Comparison of ENCODE assay signal across 13 mouse cellular contexts in the genomic region with DNA sequence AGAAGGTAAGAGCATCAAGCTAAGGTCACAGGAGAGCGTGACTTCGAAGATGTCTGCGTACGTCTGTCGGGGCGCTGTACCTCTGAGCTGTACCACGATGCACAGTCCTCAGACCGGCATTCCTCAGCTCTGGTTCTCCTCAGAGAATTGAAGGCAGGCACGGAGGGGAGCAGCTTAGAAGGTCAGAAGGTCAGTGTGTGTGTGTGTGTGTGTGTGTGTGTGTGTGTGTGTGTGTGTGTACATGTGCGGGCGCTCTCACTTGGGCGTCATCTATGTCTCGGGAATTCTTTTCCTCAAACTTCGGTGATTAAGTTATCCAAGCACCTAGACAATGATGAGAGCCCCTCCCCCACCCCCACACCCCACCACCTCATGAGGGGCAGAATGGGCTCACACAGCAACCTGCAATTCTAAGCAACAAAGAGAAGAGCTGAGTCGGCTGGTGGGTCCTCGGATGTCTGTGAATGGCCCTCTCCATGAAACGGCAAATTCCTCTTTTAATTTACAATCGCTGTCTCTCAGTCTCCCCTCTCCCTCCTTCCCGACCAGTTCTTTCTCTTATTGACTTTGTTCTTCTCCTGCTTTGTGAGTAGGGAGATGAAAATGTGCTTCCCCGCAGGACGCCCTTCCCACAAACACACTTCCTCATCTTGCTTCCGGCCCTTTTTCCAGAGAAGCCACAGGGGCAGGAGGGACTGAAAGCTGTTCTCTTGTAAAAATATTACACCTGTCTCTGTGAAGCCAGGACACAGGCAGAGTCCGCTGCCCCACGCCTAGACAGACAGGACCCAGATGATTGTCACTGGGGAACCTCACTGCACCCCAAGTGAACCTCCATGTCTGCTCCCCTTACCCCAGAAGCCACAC. TPM values are rescaled to one million over a fixed set of nuclear protein-coding genes. Genes with fewer than 3 reads are reported as not detected.
DNase-seq lines count a peak whose midpoint lies in the region; ATAC-seq and TF ChIP-seq lines count a peak whose summit lies in the region.
"Had no signal": no experiment of that assay in that cellular context is flagged by ENCODE, and none has a peak within 500 bp of the region (broad histone marks: within the 10 kb centered on the region; RNA-seq: fewer than 3 reads in every experiment).

No protein-coding gene starts in this region.

- no peak overlapping the region for H3K4me3 ChIP-seq in kidney, embryonic 16.5 days (ENCODE audit: low read length)
- H3K4me3 ChIP-seq in ES-E14 (ENCODE audit: insufficient read depth in 1 of 2, low read depth in 1 of 2, low read length in 2 of 2, poor library complexity in 1 of 2, severe bottlenecking in 1 of 2): no peak overlapping the region
- no peak overlapping the region for H3K4me3 ChIP-seq in limb, embryonic 12.5 days (replicated peaks)
- H3K4me3 ChIP-seq: neural tube, embryonic 12.5 days had no signal

- no peak overlapping the region for H3K9ac ChIP-seq in kidney, embryonic 16.5 days (replicated peaks; ENCODE audit: low read length)
- H3K9ac ChIP-seq in ES-E14 (ENCODE audit: insufficient read depth, low read depth, low read length, poor library complexity, severe bottlenecking): peak overlapping the region; percentile 23; the same call in 1 of the 2 replicates
- H3K9ac ChIP-seq in limb, embryonic 12.5 days (replicated peaks): no peak overlapping the region
- H3K9ac ChIP-seq: neural tube, embryonic 12.5 days had no signal

- peaks cover 58% of the 10 kb centered on the region for H3K4me1 ChIP-seq in kidney, embryonic 16.5 days (ENCODE audit: insufficient read depth, low read length)
- peaks cover 6 to 39% of the 10 kb centered on the region in 2 experiments for H3K4me1 ChIP-seq in ES-E14 (ENCODE audit: control insufficient read depth in 2 of 2, insufficient read depth in 2 of 2, low read length in 2 of 2, poor library complexity in 1 of 2)
- H3K4me1 ChIP-seq in limb, embryonic 12.5 days (replicated peaks): peaks cover 68% of the 10 kb centered on the region

- no peak overlapping the region for H3K4me2 ChIP-seq in kidney, embryonic 16.5 days (replicated peaks; ENCODE audit: low read depth, low read length)
- H3K4me2 ChIP-seq in limb, embryonic 12.5 days: no peak overlapping the region
- H3K4me2 ChIP-seq: neural tube, embryonic 12.5 days had no signal

- in situ Hi-C loops in ES-E14 (cut with MboI; ENCODE audit: low sequenced_read_pairs in 2 of 2, unreplicated experiment in 2 of 2): no loop called here

- ATAC-seq in kidney, embryonic 16.5 days (ENCODE audit: low FRiP score, low TSS enrichment): 0 out of 2 replicates have a peak, but pooled peaks have one; percentile 9
- no peak for ATAC-seq in limb, embryonic 12.5 days (ENCODE audit: insufficient number of reproducible peaks, insufficient read depth, low FRiP score, low TSS enrichment, low read depth)
- no peak for ATAC-seq in megakaryocyte-erythroid progenitor cell, adult 5-6 weeks (replicated peaks; ENCODE audit: low FRiP score, low TSS enrichment, poor library complexity, severe bottlenecking)

- no peak for DNase-seq in kidney, postnatal 10 days
- DNase-seq in ES-E14 (ENCODE audit: low read depth, low spot score) (no peak), ZHBTc4 (ENCODE audit: low read depth, low spot score) (peak; percentile 54)
- DNase-seq in adrenal gland, adult 2 months: no peak
- DNase-seq: adrenal gland, postnatal 10 days; cerebellum, adult 11-12 months; right cerebral cortex, postnatal 4 days; thymus, adult 2 months had no signal

- no peaks in the 10 kb centered on the region for H3K36me3 ChIP-seq in kidney, embryonic 16.5 days (ENCODE audit: insufficient read depth, low read length)
- H3K36me3 ChIP-seq in ES-E14 (ENCODE audit: control insufficient read depth, insufficient read depth, low read length, poor library complexity, severe bottlenecking): no peaks in the 10 kb centered on the region
- no peaks in the 10 kb centered on the region for H3K36me3 ChIP-seq in limb, embryonic 12.5 days
- H3K36me3 ChIP-seq: G1E; neural tube, embryonic 12.5 days had no signal

- H3K9me3 ChIP-seq in kidney, embryonic 16.5 days (ENCODE audit: low read length): no peaks in the 10 kb centered on the region
- H3K9me3 ChIP-seq in ES-E14 (ENCODE audit: control insufficient read depth, insufficient read depth, low read depth, low read length): no peaks in the 10 kb centered on the region
- no peaks in the 10 kb centered on the region for H3K9me3 ChIP-seq in limb, embryonic 12.5 days
- H3K9me3 ChIP-seq: G1E; neural tube, embryonic 12.5 days had no signal

- H3K27ac ChIP-seq in kidney, embryonic 16.5 days (ENCODE audit: low read length): peak overlapping the region; percentile 39
- peak overlapping the region; percentile 47 for H3K27ac ChIP-seq in ES-E14 (ENCODE audit: insufficient read depth, low read depth, low read length, poor library complexity, severe bottlenecking)
- H3K27ac ChIP-seq in limb, embryonic 12.5 days: peak overlapping the region; percentile 25; the same call in 1 of the 2 replicates
- H3K27ac ChIP-seq: neural tube, embryonic 12.5 days had no signal

- H3K27me3 ChIP-seq in kidney, embryonic 16.5 days (ENCODE audit: insufficient read depth, low read length): no peaks in the 10 kb centered on the region
- H3K27me3 ChIP-seq in limb, embryonic 12.5 days: no peaks in the 10 kb centered on the region

- WGBS in kidney, embryonic 16.5 days: 51% methylated on average over 24 of the region's 24 CpGs
- 53% methylated on average over 24 of the region's 24 CpGs for WGBS in limb, embryonic 12.5 days

TF ChIP-seq in ES-E14, 5 proteins besides CTCF, POLR2A, EP300 and RAD21:
- TF ChIP-seq ZNF384 (IDR thresholded peaks at IDR 0.05; ENCODE audit: low read depth, low read length) (no peak), CHD2 (IDR thresholded peaks at IDR 0.05; ENCODE audit: low read depth, low read length) (no peak), HCFC1 (IDR thresholded peaks at IDR 0.05; ENCODE audit: borderline replicate concordance, insufficient read depth, low read length) (no peak), ZC3H11A (IDR thresholded peaks at IDR 0.05; ENCODE audit: borderline replicate concordance, low read depth, low read length) (no peak), MAFK (IDR thresholded peaks at IDR 0.05; ENCODE audit: insufficient read depth, low read depth, low read length) (no peak)

RNA-seq across cellular contexts. Expression of a gene that starts 29.9 kb away (rescaled TPM):
- 32.8 and 33.4 TPM in 2 replicates for polyA plus RNA-seq in kidney, embryonic 16.5 days (2015; fragmentation: Nextera tagmentation; extraction: Ambion mirVana)
- 22.8 and 38.0 TPM in 2 replicates for total RNA-seq in ES-E14 (2012; rRNA removed)
- polyA plus RNA-seq in limb, embryonic 12.5 days (2016; fragmentation: Nextera tagmentation; extraction: Ambion mirVana): 25.7 and 29.0 TPM in 2 replicates
- total RNA-seq in adrenal gland, adult 2 months (2021): 10 to 100 TPM; 41.7 to 49.8 TPM
- polyA plus RNA-seq in adrenal gland, adult 2 months (2012; rRNA removed): 12.1 and 12.6 TPM in 2 replicates
- 0.42 TPM in 1 of 2 replicates, not detected in the other for total RNA-seq in megakaryocyte-erythroid progenitor cell, adult 5-6 weeks (2014; fragmentation: Nextera tagmentation)
- total RNA-seq in megakaryocyte-erythroid progenitor cell, adult 5-6 weeks (2017): 0.27 and 1.2 TPM in 2 replicates
- polyA plus RNA-seq: G1E had no signal

Comparison
In these comparisons a context has a peak if more than half of its experiments do, and no peak if none do; other contexts are left out.
1. RNA of a gene that starts 29.9 kb away (total RNA-seq): 41.7 to 49.8 TPM in adrenal gland, adult 2 months and 22.8 to 38.0 TPM in ES-E14; 0.27 to 1.2 TPM in megakaryocyte-erythroid progenitor cell, adult 5-6 weeks; every median in the first group is over 10 times any median in the second.
2. Peak in every context shown above with its lines, with median percentiles within 50 percentile points of each other: H3K27ac ChIP-seq.